26 mouse cellular contexts compared by ENCODE assay signal in the genomic region with DNA sequence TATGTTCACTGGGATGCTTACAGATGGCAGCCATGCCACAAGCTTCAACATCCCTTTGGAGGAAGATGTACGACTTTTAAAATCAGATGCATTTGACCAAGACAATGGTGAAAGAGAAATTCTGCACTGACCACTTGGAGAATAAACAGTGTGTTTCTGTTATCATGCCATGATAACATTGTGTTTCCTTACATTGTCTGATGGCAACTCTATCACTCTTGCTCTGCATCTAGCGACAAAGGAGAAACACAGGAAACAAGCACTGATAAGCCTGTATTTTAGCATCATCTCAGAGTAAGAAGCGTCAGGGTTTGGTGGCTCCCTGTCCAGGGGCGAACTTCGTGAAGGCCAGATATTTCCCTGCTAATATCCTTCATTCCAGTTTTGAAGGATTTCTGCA. TPM values are rescaled to one million over a fixed set of nuclear protein-coding genes. Genes with fewer than 3 reads are reported as not detected.
DNase-seq lines count a peak whose midpoint lies in the region; ATAC-seq and TF ChIP-seq lines count a peak whose summit lies in the region.
"Had no signal": no experiment of that assay in that cellular context is flagged by ENCODE, and none has a peak within 500 bp of the region (broad histone marks: within the 10 kb centered on the region; RNA-seq: fewer than 3 reads in every experiment).

No protein-coding gene starts in this region.

- no peak overlapping the region for H3K9ac ChIP-seq in heart, embryonic 12.5 days
- no peak overlapping the region for H3K9ac ChIP-seq in lung, postnatal 0 days (replicated peaks; ENCODE audit: low read depth)
- H3K9ac ChIP-seq in MEL (ENCODE audit: control insufficient read depth, low read depth, low read length, poor library complexity, severe bottlenecking) = no peak overlapping the region
- H3K9ac ChIP-seq: embryonic facial prominence, embryonic 13.5 days; embryonic facial prominence, embryonic 15.5 days; forebrain, embryonic 12.5 days had no signal

- no peak for DNase-seq in heart, postnatal 4 days
- peak; percentile 57 for DNase-seq in lung, postnatal 0 days (ENCODE audit: low spot score)
- no peak for DNase-seq in lung, adult 2 months
- DNase-seq in MEL (ENCODE audit: low read depth, low spot score) = no peak
- DNase-seq: adrenal gland, adult 2 months; adrenal gland, postnatal 10 days; adrenal gland, postnatal 25 days; B cell, adult 2 months; cerebellum, adult 11 months; cerebellum, adult 18-20 months; cerebellum, adult 8-10 months; cerebellum, adult 9-11 months; cerebellum, postnatal 14 days; cerebellum, postnatal 36 days; embryo, embryonic 11 days had no signal

- H3K4me1 ChIP-seq in heart, embryonic 12.5 days (replicated peaks) = peaks cover 15% of the 10 kb centered on the region
- H3K4me1 ChIP-seq in lung, postnatal 0 days (ENCODE audit: insufficient read depth, low read depth, low read length) = no peaks in the 10 kb centered on the region
- H3K4me1 ChIP-seq in lung, adult 2 months (ENCODE audit: control insufficient read depth, insufficient read depth, low read length) = peaks cover 6% of the 10 kb centered on the region
- peaks cover 0 to 7% of the 10 kb centered on the region in 2 experiments; a peak in 2 of 4 replicates for H3K4me1 ChIP-seq in MEL (ENCODE audit: control insufficient read depth in 1 of 2, insufficient read depth in 2 of 2, low read length in 2 of 2)
- H3K4me1 ChIP-seq: forebrain, embryonic 10.5 days; forebrain, embryonic 12.5 days had no signal

- 45% methylated on average over 5 of the region's 5 CpGs for WGBS in heart, embryonic 12.5 days
- 53% methylated on average over 5 of the region's 5 CpGs for WGBS in lung, postnatal 0 days
- WGBS in lung, adult 2 months = 49% methylated on average over 5 of the region's 5 CpGs

- H3K4me3 ChIP-seq in heart, embryonic 12.5 days = no peak overlapping the region
- no peak overlapping the region for H3K4me3 ChIP-seq in lung, postnatal 0 days (ENCODE audit: low read depth, low read length)
- H3K4me3 ChIP-seq in lung, adult 2 months (replicated peaks; ENCODE audit: extremely low read depth, low read depth, low read length) = no peak overlapping the region
- no peak overlapping the region for H3K4me3 ChIP-seq in MEL (ENCODE audit: control insufficient read depth in 1 of 2, insufficient read depth in 1 of 2, low read depth in 2 of 2, low read length in 2 of 2)
- H3K4me3 ChIP-seq: embryonic facial prominence, embryonic 13.5 days; embryonic facial prominence, embryonic 15.5 days; erythroblast, embryonic 14.5 days; forebrain, embryonic 10.5 days; forebrain, embryonic 12.5 days had no signal

- TF ChIP-seq EP300 in lung, postnatal 0 days (IDR thresholded peaks at IDR 0.05) = peak; percentile 91
- TF ChIP-seq EP300 in MEL (IDR thresholded peaks at IDR 0.05; ENCODE audit: low read depth in 1 of 2, low read length in 2 of 2) = no peak

- no peak for TF ChIP-seq RAD21 in MEL (IDR thresholded peaks at IDR 0.05; ENCODE audit: low read depth, low read length)

- no peak overlapping the region for H3K4me2 ChIP-seq in heart, embryonic 12.5 days
- no peak overlapping the region for H3K4me2 ChIP-seq in lung, postnatal 0 days (replicated peaks; ENCODE audit: low read depth, low read length)
- H3K4me2 ChIP-seq: embryonic facial prominence, embryonic 13.5 days; embryonic facial prominence, embryonic 15.5 days; forebrain, embryonic 12.5 days had no signal

- H3K27me3 ChIP-seq in heart, embryonic 12.5 days (replicated peaks) = no peaks in the 10 kb centered on the region
- no peaks in the 10 kb centered on the region for H3K27me3 ChIP-seq in lung, postnatal 0 days (replicated peaks; ENCODE audit: insufficient read depth, low read length)
- H3K27me3 ChIP-seq in MEL (ENCODE audit: control insufficient read depth in 1 of 2, insufficient read depth in 2 of 2, low read length in 2 of 2) = no peaks in the 10 kb centered on the region
- H3K27me3 ChIP-seq: CH12.LX; embryonic facial prominence, embryonic 13.5 days; embryonic facial prominence, embryonic 15.5 days; forebrain, embryonic 12.5 days had no signal

- no peaks in the 10 kb centered on the region for H3K79me2 ChIP-seq in MEL (ENCODE audit: control insufficient read depth, insufficient read depth, low read length, poor library complexity)

- no peak for TF ChIP-seq POLR2A in lung, adult 2 months (IDR thresholded peaks at IDR 0.05; ENCODE audit: borderline replicate concordance, extremely low read depth, low read depth, low read length)
- no peak for TF ChIP-seq POLR2A in MEL (IDR thresholded peaks at IDR 0.05; ENCODE audit: control insufficient read depth in 1 of 2, insufficient read depth in 1 of 2, low read depth in 1 of 2, low read length in 2 of 2, poor library complexity in 1 of 2)

- H3K27ac ChIP-seq in heart, embryonic 12.5 days (ENCODE audit: poor library complexity, severe bottlenecking) = no peak overlapping the region
- H3K27ac ChIP-seq in lung, postnatal 0 days (ENCODE audit: low read length) = no peak overlapping the region
- no peak overlapping the region for H3K27ac ChIP-seq in MEL (ENCODE audit: control insufficient read depth, low read depth, low read length)
- H3K27ac ChIP-seq: embryonic facial prominence, embryonic 13.5 days; embryonic facial prominence, embryonic 15.5 days; forebrain, embryonic 10.5 days; forebrain, embryonic 12.5 days had no signal

- no peak for TF ChIP-seq CTCF in lung, postnatal 0 days (IDR thresholded peaks at IDR 0.05)
- TF ChIP-seq CTCF in lung, adult 2 months (IDR thresholded peaks at IDR 0.05; ENCODE audit: insufficient read depth, low read length) = no peak
- no peak for TF ChIP-seq CTCF in MEL (IDR thresholded peaks at IDR 0.05 in 2 of 3, conservative IDR thresholded peaks at IDR 0.05 in 1 of 3; ENCODE audit: control insufficient read depth in 1 of 3, insufficient read depth in 1 of 3, low read depth in 2 of 3, low read length in 3 of 3, poor library complexity in 1 of 3, severe bottlenecking in 1 of 3)

- no peaks in the 10 kb centered on the region for H3K9me3 ChIP-seq in heart, embryonic 12.5 days (replicated peaks)
- H3K9me3 ChIP-seq in lung, postnatal 0 days (ENCODE audit: low read length) = no peaks in the 10 kb centered on the region
- no peaks in the 10 kb centered on the region for H3K9me3 ChIP-seq in MEL (replicated peaks; ENCODE audit: insufficient read depth, low read length)
- H3K9me3 ChIP-seq: embryonic facial prominence, embryonic 13.5 days; embryonic facial prominence, embryonic 15.5 days; forebrain, embryonic 10.5 days; forebrain, embryonic 12.5 days; G1E had no signal

- 0 out of 2 replicates have a peak, but pooled peaks have one; percentile 48 for ATAC-seq in heart, embryonic 12.5 days (ENCODE audit: insufficient number of reproducible peaks, low FRiP score)
- peak; percentile 68 for ATAC-seq in lung, postnatal 0 days
- ATAC-seq: CD4-positive, CD25-positive, alpha-beta regulatory T cell, adult 4 months; forebrain, embryonic 14.5 days; forebrain, embryonic 16.5 days had no signal

- no peaks in the 10 kb centered on the region for H3K36me3 ChIP-seq in heart, embryonic 12.5 days
- H3K36me3 ChIP-seq in lung, postnatal 0 days (ENCODE audit: insufficient read depth, low read length) = no peaks in the 10 kb centered on the region
- peaks cover 0 to 2% of the 10 kb centered on the region in 2 experiments; a peak in 1 of 4 replicates for H3K36me3 ChIP-seq in MEL (ENCODE audit: control insufficient read depth in 1 of 2, insufficient read depth in 2 of 2, low read length in 2 of 2)
- H3K36me3 ChIP-seq: embryonic facial prominence, embryonic 13.5 days; embryonic facial prominence, embryonic 15.5 days; forebrain, embryonic 10.5 days; forebrain, embryonic 12.5 days; G1E had no signal

TF ChIP-seq in MEL, 35 proteins besides CTCF, POLR2A, EP300 and RAD21:
- 0 out of 2 replicates have a peak, but pooled peaks have one; percentile 10 for TF ChIP-seq TCF12 (IDR thresholded peaks at IDR 0.05; ENCODE audit: low read depth, low read length)
- TF ChIP-seq SMC3 (IDR thresholded peaks at IDR 0.05; ENCODE audit: low read depth, low read length) = no peak

RNA-seq across cellular contexts. Expression of gene Mrc1, which starts 6.1 kb away (rescaled TPM):
- polyA plus RNA-seq in heart, embryonic 12.5 days (2016; fragmentation: Nextera tagmentation; extraction: Ambion mirVana) = 3.0 and 3.3 TPM in 2 replicates
- 10 to 100 TPM in 1 of 2 experiments, 1 to 10 TPM in 1; 9.0 to 11.1 TPM for total RNA-seq in heart, postnatal 4 days (2021)
- 8.2 and 8.7 TPM in 2 replicates for polyA plus RNA-seq in lung, postnatal 0 days (2015; fragmentation: Nextera tagmentation; extraction: Ambion mirVana)
- 5.0 and 9.6 TPM in 2 replicates for polyA plus RNA-seq in lung, adult 2 months (2012; rRNA removed)
- 0.07 and 0.08 TPM in 2 replicates for total RNA-seq in MEL (2012; rRNA removed)
- polyA plus RNA-seq in MEL (2012; ENCODE audit: insufficient read depth in 1 of 2, insufficient read length in 2 of 2, low read depth in 1 of 2, low replicate concordance in 2 of 2, missing spikeins in 1 of 2) = not detected
- polyA plus RNA-seq: G1E had no signal
